Comparison of ENCODE assay signal across 14 mouse cellular contexts in genomic region chr2:158122814-158123213, GRCm38 (mm10). TPM values are rescaled to one million over a fixed set of nuclear protein-coding genes. Genes with fewer than 3 reads are reported as not detected.
DNase-seq lines count a peak whose midpoint lies in the region; ATAC-seq lines count a peak whose summit lies in the region.
"Had no signal": no experiment of that assay in that cellular context is flagged by ENCODE, and none has a peak within 500 bp of the region (broad histone marks: within the 10 kb centered on the region; RNA-seq: fewer than 3 reads in every experiment).

No protein-coding gene starts in this region.

- DNase-seq in Muller cell, postnatal 12 days (ENCODE audit: inconsistent ontology term), result peak; percentile 75
- DNase-seq in limb, embryonic 10.5 days (ENCODE audit: low spot score), result no peak
- no peak for DNase-seq in spleen, postnatal 36 days (ENCODE audit: low spot score in 2 of 2)
- DNase-seq: adrenal gland, adult 8-10 months; B cell, adult 2 months; cerebellum, adult 9-11 months; liver, postnatal 0 days; spleen, adult 18-20 months; thymus, postnatal 36 days had no signal

- H3K9me3 ChIP-seq in hindbrain, embryonic 15.5 days, result no peaks in the 10 kb centered on the region
- H3K9me3 ChIP-seq in hindbrain, embryonic 13.5 days, result no peaks in the 10 kb centered on the region
- no peaks in the 10 kb centered on the region for H3K9me3 ChIP-seq in heart, embryonic 16.5 days (replicated peaks; ENCODE audit: control insufficient read depth, low read length)
- H3K9me3 ChIP-seq in limb, embryonic 10.5 days (replicated peaks), result no peaks in the 10 kb centered on the region
- H3K9me3 ChIP-seq in neural tube, embryonic 15.5 days (replicated peaks), result no peaks in the 10 kb centered on the region
- H3K9me3 ChIP-seq in forebrain, embryonic 15.5 days, result no peaks in the 10 kb centered on the region

- H3K9ac ChIP-seq in hindbrain, embryonic 15.5 days, result no peak overlapping the region
- no peak overlapping the region for H3K9ac ChIP-seq in hindbrain, embryonic 13.5 days
- H3K9ac ChIP-seq in heart, embryonic 16.5 days (ENCODE audit: low read length), result peak overlapping the region; percentile 57; the same call in 1 of the 2 replicates
- H3K9ac ChIP-seq in neural tube, embryonic 15.5 days (replicated peaks), result no peak overlapping the region
- no peak overlapping the region for H3K9ac ChIP-seq in forebrain, embryonic 15.5 days (replicated peaks)

- no peaks in the 10 kb centered on the region for H3K36me3 ChIP-seq in hindbrain, embryonic 15.5 days
- H3K36me3 ChIP-seq in hindbrain, embryonic 13.5 days, result no peaks in the 10 kb centered on the region
- H3K36me3 ChIP-seq in heart, embryonic 16.5 days (ENCODE audit: control insufficient read depth, insufficient read depth), result peaks cover 66% of the 10 kb centered on the region
- no peaks in the 10 kb centered on the region for H3K36me3 ChIP-seq in limb, embryonic 10.5 days
- H3K36me3 ChIP-seq in neural tube, embryonic 15.5 days, result no peaks in the 10 kb centered on the region
- H3K36me3 ChIP-seq in forebrain, embryonic 15.5 days, result no peaks in the 10 kb centered on the region

- no peak overlapping the region for H3K27ac ChIP-seq in hindbrain, embryonic 15.5 days (replicated peaks)
- no peak overlapping the region for H3K27ac ChIP-seq in hindbrain, embryonic 13.5 days
- peak overlapping the region; percentile 95 for H3K27ac ChIP-seq in heart, embryonic 16.5 days (ENCODE audit: low read length)
- 0 out of 2 replicates have a peak overlapping the region, but pooled peaks have one; percentile 8 for H3K27ac ChIP-seq in limb, embryonic 10.5 days
- H3K27ac ChIP-seq in neural tube, embryonic 15.5 days (replicated peaks), result no peak overlapping the region
- no peak overlapping the region for H3K27ac ChIP-seq in forebrain, embryonic 15.5 days (replicated peaks)

- ATAC-seq in hindbrain, embryonic 15.5 days (ENCODE audit: low FRiP score, low read depth), result 0 out of 2 replicates have a peak, but pooled peaks have one; percentile 19
- no peak for ATAC-seq in hindbrain, embryonic 13.5 days (ENCODE audit: low FRiP score)
- ATAC-seq in heart, embryonic 16.5 days (replicated peaks; ENCODE audit: extremely low read depth, insufficient read depth, low FRiP score), result peak; percentile 82
- no peak for ATAC-seq in neural tube, embryonic 15.5 days (ENCODE audit: low FRiP score)
- no peak for ATAC-seq in forebrain, embryonic 15.5 days (replicated peaks)
- ATAC-seq: liver, postnatal 0 days had no signal

- H3K27me3 ChIP-seq in hindbrain, embryonic 15.5 days, result no peaks in the 10 kb centered on the region
- no peaks in the 10 kb centered on the region for H3K27me3 ChIP-seq in hindbrain, embryonic 13.5 days
- H3K27me3 ChIP-seq in heart, embryonic 16.5 days (ENCODE audit: control insufficient read depth, insufficient read depth, low read length), result no peaks in the 10 kb centered on the region
- H3K27me3 ChIP-seq in limb, embryonic 10.5 days (ENCODE audit: low read depth, poor library complexity, severe bottlenecking), result no peaks in the 10 kb centered on the region
- H3K27me3 ChIP-seq in neural tube, embryonic 15.5 days (replicated peaks), result no peaks in the 10 kb centered on the region
- H3K27me3 ChIP-seq in forebrain, embryonic 15.5 days, result no peaks in the 10 kb centered on the region

- no peak overlapping the region for H3K4me3 ChIP-seq in hindbrain, embryonic 15.5 days
- H3K4me3 ChIP-seq in hindbrain, embryonic 13.5 days, result no peak overlapping the region
- no peak overlapping the region for H3K4me3 ChIP-seq in heart, embryonic 16.5 days (ENCODE audit: low read length)
- no peak overlapping the region for H3K4me3 ChIP-seq in limb, embryonic 10.5 days
- no peak overlapping the region for H3K4me3 ChIP-seq in neural tube, embryonic 15.5 days (replicated peaks)
- no peak overlapping the region for H3K4me3 ChIP-seq in forebrain, embryonic 15.5 days

- H3K4me1 ChIP-seq in hindbrain, embryonic 15.5 days (replicated peaks), result peaks cover 16% of the 10 kb centered on the region
- H3K4me1 ChIP-seq in hindbrain, embryonic 13.5 days (replicated peaks), result peaks cover 16% of the 10 kb centered on the region
- peaks cover 35% of the 10 kb centered on the region for H3K4me1 ChIP-seq in heart, embryonic 16.5 days (ENCODE audit: control insufficient read depth, insufficient read depth, low read length)
- peaks cover 9% of the 10 kb centered on the region for H3K4me1 ChIP-seq in limb, embryonic 10.5 days
- H3K4me1 ChIP-seq in neural tube, embryonic 15.5 days, result peaks cover 17% of the 10 kb centered on the region
- no peaks in the 10 kb centered on the region for H3K4me1 ChIP-seq in forebrain, embryonic 15.5 days

- WGBS in hindbrain, embryonic 15.5 days, result 74% methylated on average over 6 of the region's 6 CpGs
- WGBS in hindbrain, embryonic 13.5 days, result 80% methylated on average over 6 of the region's 6 CpGs
- WGBS in heart, embryonic 16.5 days, result 26% methylated on average over 6 of the region's 6 CpGs
- WGBS in limb, embryonic 10.5 days, result 88% methylated on average over 6 of the region's 6 CpGs
- WGBS in neural tube, embryonic 15.5 days, result 85% methylated on average over 6 of the region's 6 CpGs
- 73% methylated on average over 6 of the region's 6 CpGs for WGBS in forebrain, embryonic 15.5 days

- no peak overlapping the region for H3K4me2 ChIP-seq in hindbrain, embryonic 15.5 days
- H3K4me2 ChIP-seq in hindbrain, embryonic 13.5 days, result no peak overlapping the region
- H3K4me2 ChIP-seq in heart, embryonic 16.5 days (ENCODE audit: low read depth, low read length), result no peak overlapping the region
- no peak overlapping the region for H3K4me2 ChIP-seq in neural tube, embryonic 15.5 days
- no peak overlapping the region for H3K4me2 ChIP-seq in forebrain, embryonic 15.5 days (replicated peaks)

RNA-seq across cellular contexts. Expression of gene Tgm2, which starts 23.4 kb away (rescaled TPM):
- 8.6 and 10.8 TPM in 2 replicates for polyA plus RNA-seq in hindbrain, embryonic 15.5 days (2015; fragmentation: Nextera tagmentation; extraction: Ambion mirVana)
- polyA plus RNA-seq in hindbrain, embryonic 13.5 days (2015; fragmentation: Nextera tagmentation; extraction: Ambion mirVana), result 10.1 TPM in 2 replicates
- polyA plus RNA-seq in heart, embryonic 16.5 days (2015; fragmentation: Nextera tagmentation; extraction: Ambion mirVana), result 226 and 256 TPM in 2 replicates
- 3.7 and 5.5 TPM in 2 replicates for polyA plus RNA-seq in limb, embryonic 10.5 days (2016; fragmentation: Nextera tagmentation; extraction: Ambion mirVana)
- polyA plus RNA-seq in neural tube, embryonic 15.5 days (2015; fragmentation: Nextera tagmentation; extraction: Ambion mirVana), result 7.8 and 13.9 TPM in 2 replicates
- polyA plus RNA-seq in forebrain, embryonic 15.5 days (2015; fragmentation: Nextera tagmentation; extraction: Ambion mirVana), result 4.7 and 5.0 TPM in 2 replicates

Comparison
In these comparisons a context has a peak if more than half of its experiments do, and no peak if none do; other contexts are left out.
1. ATAC-seq: peak in hindbrain, embryonic 15.5 days (single experiment) and heart, embryonic 16.5 days (single experiment); none in hindbrain, embryonic 13.5 days (single experiment), neural tube, embryonic 15.5 days (single experiment) and forebrain, embryonic 15.5 days (single experiment).
2. H3K27ac ChIP-seq: peak in heart, embryonic 16.5 days (single experiment) and limb, embryonic 10.5 days (single experiment); none in hindbrain, embryonic 15.5 days (single experiment), hindbrain, embryonic 13.5 days (single experiment), neural tube, embryonic 15.5 days (single experiment) and forebrain, embryonic 15.5 days (single experiment).
3. RNA of gene Tgm2, which starts 23.4 kb away (polyA plus RNA-seq): 226 to 256 TPM in heart, embryonic 16.5 days; 10.1 TPM in hindbrain, embryonic 13.5 days, 8.6 to 10.8 TPM in hindbrain, embryonic 15.5 days, 7.8 to 13.9 TPM in neural tube, embryonic 15.5 days, 4.7 to 5.0 TPM in forebrain, embryonic 15.5 days and 3.7 to 5.5 TPM in limb, embryonic 10.5 days; every median in the first group is over 10 times any median in the second.